Mouse (Mus musculus) G1E-ER4 (cell line): ENCODE data around the gene Olfr520. TPM values are rescaled to one million over a fixed set of nuclear protein-coding genes. Genes with fewer than 3 reads are reported as not detected.

Source experiments
- GATA1 ChIP-seq: IDR thresholded peaks from one replicate; pipeline ENCODE4 v1.8.0; 2012; ENCODE audit warnings: low read length, inconsistent platforms
- polyA plus RNA-seq: library from polyadenylated mRNA; stranded (reverse); fragments of >175 nt; gene quantifications from 2 replicates; pipeline ENCODE4 v1.2.3, GENCODE M21; 2012

Olfr520 gene
- polyA plus RNA-seq, 1 experiment, result not detected

DNA sequence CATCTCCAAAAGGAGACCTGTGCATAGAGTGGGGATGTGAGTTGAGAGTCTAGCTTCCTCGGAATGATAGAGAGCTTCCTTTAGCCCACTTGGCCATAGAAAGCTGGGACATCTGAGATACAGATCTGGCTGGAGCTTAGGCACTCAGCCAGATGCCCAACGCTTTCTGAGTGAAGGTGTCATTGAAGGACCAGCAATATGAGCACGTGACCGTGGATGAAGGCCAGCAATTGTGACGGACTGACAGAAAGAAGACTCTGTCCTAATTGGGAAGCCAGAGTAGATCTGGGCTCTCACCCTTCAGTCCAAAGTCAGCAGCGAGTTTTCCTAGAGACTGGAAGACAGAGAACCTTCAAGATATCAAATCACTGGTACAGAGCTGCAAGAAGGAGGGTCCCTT lies 22.4 kb upstream of the Olfr520 start:
- no peak for TF ChIP-seq GATA1

DNA sequence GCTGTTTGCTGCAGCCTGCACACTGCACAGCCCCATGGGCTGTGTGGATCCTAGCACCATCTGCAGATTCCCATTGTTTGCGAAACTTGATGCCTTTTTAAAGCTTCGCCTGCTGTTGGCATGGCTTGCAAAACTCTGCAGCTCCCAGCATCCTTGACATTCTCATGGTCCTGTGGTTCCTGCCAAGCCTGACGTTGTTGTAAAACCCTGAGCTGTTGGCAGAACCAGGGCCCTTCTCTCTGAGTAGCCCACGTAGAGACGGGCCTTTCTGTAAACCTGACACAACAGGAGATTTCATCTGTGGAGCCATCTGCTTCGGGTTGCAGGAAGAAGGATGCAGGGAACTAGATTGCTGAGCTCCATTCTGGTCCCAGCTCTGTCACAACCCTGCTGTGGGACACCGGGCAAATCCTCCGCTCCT lies 21.8 kb upstream of the Olfr520 start:
- TF ChIP-seq GATA1, result no peak

DNA sequence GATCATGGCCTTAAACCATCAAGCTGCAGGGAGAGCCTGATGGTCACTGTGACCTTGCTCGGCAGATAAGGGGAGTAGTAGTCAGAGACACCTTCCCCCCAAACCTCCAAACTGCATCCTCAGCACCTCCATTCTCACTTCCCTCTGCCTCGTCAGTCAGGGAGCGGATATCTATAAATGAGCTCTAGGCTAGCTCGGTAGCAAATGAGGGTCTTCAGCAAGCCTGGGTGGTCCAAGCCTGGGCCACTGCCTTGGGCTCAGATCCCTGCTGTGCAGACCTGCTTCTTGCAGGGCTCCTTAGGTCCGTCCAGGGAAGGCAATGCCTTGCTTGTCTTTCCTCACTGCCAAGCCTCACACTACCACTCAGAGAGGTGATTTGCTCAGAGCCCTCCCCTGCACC lies 21.3 kb upstream of the Olfr520 start:
- no peak for TF ChIP-seq GATA1

DNA sequence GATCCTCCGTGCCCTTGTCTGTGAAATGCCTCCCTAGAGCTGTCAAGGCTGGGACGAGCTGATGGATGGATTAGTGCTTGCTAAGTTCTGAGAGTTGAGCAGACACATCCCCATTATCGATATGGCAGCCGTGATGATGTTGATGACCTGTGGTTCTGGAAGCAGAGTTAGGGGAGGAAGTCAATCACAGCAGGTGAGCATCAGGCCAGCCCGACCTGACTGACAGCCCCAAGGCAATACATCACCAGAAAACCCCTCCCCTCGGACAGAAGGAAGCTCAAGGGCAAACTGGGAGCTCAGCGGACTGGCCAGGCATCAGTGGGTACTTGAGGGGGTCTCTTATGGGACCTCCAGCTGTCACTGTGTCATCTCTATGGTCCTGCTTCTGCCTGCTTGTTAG lies 20.1 kb upstream of the Olfr520 start:
- no peak for TF ChIP-seq GATA1

DNA sequence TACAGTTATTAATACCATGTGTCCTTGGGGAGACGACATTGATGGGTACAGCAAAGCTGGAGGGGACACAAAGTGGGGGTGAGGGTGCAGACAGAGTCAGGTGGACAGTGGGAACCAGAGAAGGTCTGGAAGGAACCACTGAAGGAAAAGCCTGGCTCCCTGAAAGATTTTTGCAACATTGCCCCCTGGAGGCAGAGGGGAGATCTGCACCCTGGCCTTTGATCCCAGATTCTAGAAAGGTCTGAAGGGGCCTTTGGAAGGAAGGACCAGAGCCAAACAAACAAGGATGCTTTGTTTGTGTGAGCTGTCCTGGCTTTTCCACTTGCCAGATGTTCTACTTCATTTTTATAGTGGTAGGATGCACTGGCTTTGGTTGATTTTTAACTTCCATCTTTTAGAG lies 19.6 kb upstream of the Olfr520 start:
- no peak for TF ChIP-seq GATA1

DNA sequence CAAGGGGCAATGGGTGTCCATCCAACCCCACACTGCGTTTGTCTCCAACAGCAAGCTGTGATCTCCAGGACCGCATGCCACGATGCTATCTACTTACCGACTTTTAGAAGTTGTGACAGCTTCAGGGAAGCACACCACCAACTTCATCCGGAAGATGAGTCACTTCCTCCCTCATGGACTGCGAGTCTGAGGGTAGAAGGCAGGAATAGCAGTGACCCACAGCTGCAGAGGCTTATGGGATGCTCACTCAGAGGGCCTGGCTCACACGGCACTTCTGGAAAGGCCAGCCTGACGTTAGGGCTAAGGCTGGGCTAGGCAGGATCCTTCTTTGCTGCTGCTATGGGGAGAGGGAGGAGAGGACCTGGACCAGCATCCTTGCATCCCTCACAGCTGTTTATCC lies 18.9 kb upstream of the Olfr520 start, which contains the start of gene Slco2b1:
Slco2b1 (minus strand) TSS at position 175 of the 400 bp plus-strand sequence.
- no peak for TF ChIP-seq GATA1

DNA sequence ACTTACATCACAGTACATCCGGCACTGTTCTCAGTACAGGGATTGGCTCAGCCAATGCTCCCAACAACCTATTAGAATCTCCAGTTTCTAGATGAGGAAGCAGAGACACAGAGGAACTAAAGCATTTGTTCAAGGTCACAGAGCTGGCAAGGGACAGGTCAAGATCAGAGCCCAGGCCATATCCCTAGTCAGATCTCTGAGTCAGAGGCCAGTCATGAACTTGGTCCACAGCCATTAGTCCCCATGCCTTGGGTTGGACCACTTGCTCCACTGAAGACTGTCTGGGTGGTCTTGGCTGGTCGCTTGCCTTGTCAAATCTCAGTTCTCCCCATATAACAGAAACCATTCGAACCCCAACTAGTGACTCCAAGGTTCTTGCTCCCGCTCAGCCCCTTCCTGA lies 17.6 kb upstream of the Olfr520 start:
- no peak for TF ChIP-seq GATA1

DNA sequence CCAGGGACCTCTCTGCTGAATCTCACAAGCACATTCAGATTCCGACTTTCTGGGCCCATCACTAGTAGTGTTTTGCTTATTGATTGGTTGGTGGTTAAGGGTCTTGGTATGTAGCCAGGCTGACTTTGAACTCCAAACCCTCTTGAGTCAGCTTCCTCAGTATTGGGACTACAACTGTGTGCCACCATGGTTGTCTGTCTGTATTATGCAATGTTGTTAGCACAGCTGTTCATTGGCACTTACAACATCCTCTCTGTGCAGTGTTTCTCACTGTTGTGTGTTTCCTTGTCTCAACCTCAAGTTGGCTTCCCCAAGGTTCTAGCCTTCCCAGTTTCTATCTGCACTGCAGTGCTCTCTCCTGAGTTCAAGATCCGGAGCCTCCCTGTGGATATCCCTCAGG lies 13.5 kb upstream of the Olfr520 start:
- TF ChIP-seq GATA1, result no peak

DNA sequence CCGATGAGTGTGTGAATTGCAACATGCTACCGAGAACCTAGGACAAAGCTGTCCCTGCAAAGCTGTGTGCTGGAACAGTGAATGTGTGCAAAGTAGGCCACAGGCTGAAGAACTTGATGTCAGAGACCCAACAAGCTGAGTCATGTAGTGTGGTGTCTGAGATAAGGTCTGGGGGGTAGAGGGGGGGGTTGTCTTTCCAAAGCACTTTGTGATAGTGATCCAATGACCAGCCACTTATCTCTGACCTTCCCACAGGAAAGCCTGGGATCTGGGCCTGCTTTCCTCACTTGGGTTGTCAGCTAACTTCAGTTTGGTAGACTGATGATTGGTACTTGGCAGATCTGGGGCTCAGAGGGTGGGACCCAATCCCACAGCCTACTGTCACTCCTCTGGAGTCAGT lies 4.5 kb downstream of the Olfr520 start:
- TF ChIP-seq GATA1, result no peak

DNA sequence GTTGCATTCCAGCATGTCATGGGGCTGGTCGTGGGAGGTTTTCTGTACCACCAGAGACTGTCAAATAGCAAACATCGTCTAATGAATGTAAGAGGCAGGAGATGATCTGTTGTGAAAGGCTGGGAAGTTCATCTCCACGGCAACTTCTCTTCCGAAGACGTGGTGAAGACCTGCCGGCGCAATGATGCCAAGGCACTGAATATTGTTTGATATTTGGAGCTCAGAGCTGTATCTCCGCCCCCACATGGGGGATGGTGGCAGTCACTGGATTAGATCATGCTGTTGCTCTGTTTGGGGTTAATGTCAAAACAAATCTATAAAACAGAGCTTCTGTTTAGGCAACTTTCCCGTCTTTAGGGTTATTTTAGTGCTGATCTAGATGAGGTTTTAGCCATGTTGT lies 9.2 kb downstream of the Olfr520 start:
- no peak for TF ChIP-seq GATA1

DNA sequence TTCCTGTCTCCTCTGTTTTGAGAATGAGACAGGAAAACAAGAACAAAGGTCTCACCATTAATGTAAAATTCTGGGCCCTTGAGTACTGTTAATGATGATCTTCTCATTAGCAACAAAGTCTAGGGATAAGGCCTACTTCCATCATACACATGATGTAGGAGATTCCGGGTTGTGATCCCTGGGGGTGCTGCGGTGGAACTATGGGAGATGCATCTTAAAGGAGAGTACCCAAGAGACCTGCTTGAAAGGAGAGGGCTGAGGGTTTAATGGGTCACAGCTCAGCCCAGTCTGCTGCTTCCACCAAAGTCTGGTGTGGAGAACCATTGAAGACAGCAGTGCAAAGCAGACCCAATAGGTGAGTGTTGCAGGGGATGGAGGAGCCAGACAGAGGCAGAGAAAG lies 33.1 kb downstream of the Olfr520 start, which contains the start of gene Olfr521:
Olfr521 (plus strand) TSS at position 301 of the 400 bp plus-strand sequence.
- no peak for TF ChIP-seq GATA1

DNA sequence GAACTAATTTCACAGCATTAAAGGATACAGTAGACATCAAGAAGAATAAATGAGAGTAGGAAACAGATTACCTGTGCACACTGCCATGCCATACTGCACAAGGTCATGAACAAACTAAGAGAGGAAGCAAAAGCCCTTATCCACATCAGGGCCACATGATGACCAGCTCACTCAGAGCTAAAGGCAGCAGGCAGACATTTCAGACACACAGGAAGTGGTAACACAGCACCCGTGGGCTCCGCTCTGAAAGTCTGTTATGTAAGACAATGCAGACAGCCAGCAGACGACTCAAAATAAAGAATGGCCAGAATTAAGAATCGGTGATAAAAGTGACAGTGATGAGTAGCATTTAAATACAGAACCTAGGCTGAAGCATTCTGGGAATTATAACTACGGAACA lies 51.3 kb downstream of the Olfr520 start:
- no peak for TF ChIP-seq GATA1

DNA sequence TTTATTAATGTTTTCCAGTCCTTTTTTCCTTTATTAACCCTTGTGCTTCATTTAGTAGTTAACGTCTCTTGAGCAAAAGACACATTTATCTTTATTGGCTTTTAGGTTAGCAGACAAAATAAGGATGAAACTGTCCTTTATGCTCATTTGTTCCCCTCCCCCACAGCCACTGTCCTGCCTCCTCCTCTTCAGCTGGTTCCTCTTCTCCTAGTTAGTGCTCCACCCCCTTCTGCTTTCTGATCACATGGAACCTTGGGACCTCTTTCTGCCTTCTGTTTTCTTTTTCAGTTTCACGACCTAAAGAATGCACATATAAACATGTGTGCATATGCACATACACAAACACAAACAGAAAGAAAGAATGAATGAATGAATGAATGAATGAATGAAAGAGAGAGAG lies 51.8 kb downstream of the Olfr520 start:
- TF ChIP-seq GATA1, result no peak

DNA sequence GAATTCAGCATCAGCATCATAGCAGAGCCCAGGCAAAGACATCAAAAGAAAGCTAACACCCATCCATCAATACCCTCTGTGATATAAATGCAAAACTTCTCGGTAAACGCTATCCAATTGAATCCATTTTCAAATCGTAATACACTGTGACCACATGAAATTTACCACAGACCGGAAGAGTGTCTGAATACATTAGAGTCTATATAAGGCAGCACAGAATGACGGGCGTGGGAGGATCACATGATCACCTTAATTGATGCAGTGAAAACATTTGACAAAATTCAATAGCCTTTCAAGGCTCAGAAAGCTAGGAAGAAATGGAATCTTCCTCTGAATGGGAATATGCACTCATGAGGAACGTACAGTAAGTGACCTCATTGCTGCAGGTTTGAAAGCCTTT lies 53.3 kb downstream of the Olfr520 start:
- no peak for TF ChIP-seq GATA1

DNA sequence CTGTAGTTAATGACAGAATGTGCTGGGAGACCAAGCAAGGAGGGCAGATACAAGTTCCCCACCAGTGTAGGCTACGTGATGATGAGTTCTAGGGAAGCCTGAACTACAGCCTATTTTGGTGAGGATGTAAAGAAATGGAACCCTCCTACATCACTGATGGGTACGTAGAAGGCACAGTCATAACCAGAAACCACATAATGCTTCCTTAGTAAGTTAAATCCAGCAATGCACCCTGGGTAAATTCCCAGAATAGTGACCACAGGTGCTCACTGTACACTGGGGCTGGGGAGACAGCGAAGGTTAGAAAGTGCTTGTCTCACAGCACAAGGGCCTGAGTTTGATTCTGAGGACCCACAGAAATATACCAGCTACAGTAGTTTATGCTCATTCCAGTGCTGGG lies 55.5 kb downstream of the Olfr520 start:
- TF ChIP-seq GATA1, result no peak

Other genes starting within 250 kb of the Olfr520 start
- gene Rps3, start 246.5 kb upstream of the Olfr520 start, polyA plus RNA-seq, result 160 and 472 TPM in 2 replicates
- 29.2 and 68.2 TPM in 2 replicates for gene Arrb1, start 194.8 kb upstream of the Olfr520 start, polyA plus RNA-seq
- gene Tpbgl, start 103.2 kb upstream of the Olfr520 start, polyA plus RNA-seq, result not detected in 2 replicates
- gene Slco2b1, start 18.9 kb upstream of the Olfr520 start, polyA plus RNA-seq, result 0.01 TPM in 1 of 2 replicates, not detected in the other
- gene Olfr521, start 33.2 kb downstream of the Olfr520 start, polyA plus RNA-seq, result not detected in 2 replicates
- 3.1 and 3.2 TPM in 2 replicates for gene Neu3, start 98.1 kb downstream of the Olfr520 start, polyA plus RNA-seq
- 0.06 and 0.16 TPM in 2 replicates for gene Xrra1, start 128.8 kb downstream of the Olfr520 start, polyA plus RNA-seq
- gene Spcs2, start 133.2 kb downstream of the Olfr520 start, polyA plus RNA-seq, result 73.1 and 122 TPM in 2 replicates